Mouse (Mus musculus): ENCODE measurements at regions not wholly inside any gene's neighbourhood (a gene's known extent, or its start where the extent isn't known, plus 50 kb on each side); places are given as distances from the start of the nearest gene placed in this dataset.
A peak's percentile ranks its signal among the peaks of the same experiment; 100 is the strongest.
"Not testable (repeated sequence)": the region's sequence is repeated elsewhere in the genome, so short reads cannot be mapped to it uniquely, and the experiment has no call there.

DNA sequence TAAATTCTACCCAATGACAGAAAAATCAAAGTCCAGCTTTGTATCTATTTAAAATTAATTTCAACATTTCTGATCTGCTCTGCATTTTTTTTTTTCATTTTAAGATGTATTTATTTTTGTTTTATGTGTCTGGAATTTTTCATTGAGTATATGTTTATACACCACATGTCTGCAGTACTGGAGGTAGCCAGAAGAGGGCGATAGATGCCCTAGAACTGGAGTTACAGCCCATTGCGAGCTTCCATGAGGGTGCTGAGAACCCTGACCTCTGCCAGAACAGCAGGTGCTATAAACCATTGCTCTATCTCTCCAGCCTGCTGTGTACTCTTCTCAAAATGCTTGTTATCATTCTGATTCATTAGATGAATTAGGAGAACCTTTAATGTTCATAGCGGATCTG is 63.1 kb upstream of the Cpm start:
- no peak for DNase-seq
- H3K36me3 ChIP-seq (ENCODE audit: control insufficient read depth, insufficient read depth, low read length), result no peaks in the 10 kb centered on the region
- H3K4me1 ChIP-seq (ENCODE audit: control insufficient read depth, insufficient read depth, low read length), result no peaks in the 10 kb centered on the region
- no peak for TF ChIP-seq POLR2A (IDR thresholded peaks at IDR 0.05; ENCODE audit: low read depth, low read length)
- 0 out of 2 replicates have a peak, but pooled peaks have one; percentile 7 for TF ChIP-seq CTCF (conservative IDR thresholded peaks at IDR 0.05; ENCODE audit: insufficient read depth, insufficient read length, low read depth, low read length)
- H3K4me3 ChIP-seq (ENCODE audit: insufficient read depth, low read depth, low read length), result no peak overlapping the region
- 92% methylated on average over 3 of the region's 3 CpGs for WGBS
- no peak overlapping the region for H3K27ac ChIP-seq (ENCODE audit: insufficient read depth, low read depth, low read length)
- H3K27me3 ChIP-seq (replicated peaks; ENCODE audit: control insufficient read depth, insufficient read depth, low read length), result no peaks in the 10 kb centered on the region

DNA sequence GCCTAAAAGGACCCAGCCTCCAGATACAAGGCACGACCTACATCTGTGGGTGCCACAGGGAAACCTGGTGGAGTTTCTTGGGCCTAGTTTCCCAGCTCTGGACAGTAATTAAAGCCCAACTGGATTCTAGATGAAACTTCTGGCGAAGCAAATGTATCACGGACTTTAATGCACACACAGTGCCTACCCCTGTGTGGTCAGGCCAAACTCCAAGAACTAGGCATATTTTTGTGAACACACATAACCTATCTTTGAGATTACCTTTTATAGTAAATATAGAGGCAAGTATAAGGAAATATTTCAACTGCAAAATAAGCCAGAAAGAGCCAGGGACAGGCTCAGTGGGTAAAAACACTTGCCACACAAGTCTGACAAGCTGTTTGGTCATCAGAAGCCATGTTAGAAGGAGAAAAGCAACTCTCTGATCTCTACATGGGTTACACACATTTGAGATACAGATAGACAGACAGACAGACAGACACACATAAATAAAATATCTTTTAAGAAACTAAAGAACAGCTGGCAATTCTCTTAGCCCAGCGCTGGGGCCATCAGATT is 63.7 kb upstream of the Cpm start:
- no peak overlapping the region for H3K27ac ChIP-seq (ENCODE audit: insufficient read depth, low read depth, low read length)
- 95% methylated on average over 4 of the region's 4 CpGs for WGBS
- TF ChIP-seq CTCF (conservative IDR thresholded peaks at IDR 0.05; ENCODE audit: insufficient read depth, insufficient read length, low read depth, low read length) (no peak), POLR2A (IDR thresholded peaks at IDR 0.05; ENCODE audit: low read depth, low read length) (no peak)

DNA sequence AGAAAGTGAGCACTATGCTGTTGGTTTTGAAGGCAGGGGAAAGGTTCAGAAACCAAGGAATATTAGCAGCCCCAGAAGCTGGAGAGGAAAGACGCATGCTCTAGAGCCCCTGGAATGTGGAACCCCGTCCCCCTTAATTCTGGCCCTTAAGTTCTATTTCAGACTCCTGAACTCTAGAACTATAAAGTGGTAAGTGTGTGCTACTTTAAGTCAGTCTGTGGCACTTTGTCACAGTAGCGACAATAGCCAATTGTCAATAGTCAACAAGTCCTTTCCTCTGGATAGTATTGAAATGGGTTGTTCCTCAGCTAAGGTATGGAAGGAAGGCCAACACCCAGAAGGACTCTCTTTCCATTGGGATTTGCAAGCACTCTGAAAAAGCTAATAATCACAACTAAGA is 64.2 kb upstream of the Cpm start:
- TF ChIP-seq CTCF (conservative IDR thresholded peaks at IDR 0.05; ENCODE audit: insufficient read depth, insufficient read length, low read depth, low read length), result no peak
- no peak for TF ChIP-seq POLR2A (IDR thresholded peaks at IDR 0.05; ENCODE audit: low read depth, low read length)
- 96% methylated on average over 3 of the region's 3 CpGs for WGBS

More for the DNA sequence above, 63.7 kb upstream of the Cpm start:
- Histone ChIP-seq H3K36me3 (ENCODE audit: control insufficient read depth, insufficient read depth, low read length) (no peaks in the 10 kb centered on the region), H3K27me3 (replicated peaks; ENCODE audit: control insufficient read depth, insufficient read depth, low read length) (no peaks in the 10 kb centered on the region), H3K4me3 (ENCODE audit: insufficient read depth, low read depth, low read length) (no peak overlapping the region), H3K4me1 (ENCODE audit: control insufficient read depth, insufficient read depth, low read length) (no peaks in the 10 kb centered on the region)
- DNase-seq, result no peak

DNA sequence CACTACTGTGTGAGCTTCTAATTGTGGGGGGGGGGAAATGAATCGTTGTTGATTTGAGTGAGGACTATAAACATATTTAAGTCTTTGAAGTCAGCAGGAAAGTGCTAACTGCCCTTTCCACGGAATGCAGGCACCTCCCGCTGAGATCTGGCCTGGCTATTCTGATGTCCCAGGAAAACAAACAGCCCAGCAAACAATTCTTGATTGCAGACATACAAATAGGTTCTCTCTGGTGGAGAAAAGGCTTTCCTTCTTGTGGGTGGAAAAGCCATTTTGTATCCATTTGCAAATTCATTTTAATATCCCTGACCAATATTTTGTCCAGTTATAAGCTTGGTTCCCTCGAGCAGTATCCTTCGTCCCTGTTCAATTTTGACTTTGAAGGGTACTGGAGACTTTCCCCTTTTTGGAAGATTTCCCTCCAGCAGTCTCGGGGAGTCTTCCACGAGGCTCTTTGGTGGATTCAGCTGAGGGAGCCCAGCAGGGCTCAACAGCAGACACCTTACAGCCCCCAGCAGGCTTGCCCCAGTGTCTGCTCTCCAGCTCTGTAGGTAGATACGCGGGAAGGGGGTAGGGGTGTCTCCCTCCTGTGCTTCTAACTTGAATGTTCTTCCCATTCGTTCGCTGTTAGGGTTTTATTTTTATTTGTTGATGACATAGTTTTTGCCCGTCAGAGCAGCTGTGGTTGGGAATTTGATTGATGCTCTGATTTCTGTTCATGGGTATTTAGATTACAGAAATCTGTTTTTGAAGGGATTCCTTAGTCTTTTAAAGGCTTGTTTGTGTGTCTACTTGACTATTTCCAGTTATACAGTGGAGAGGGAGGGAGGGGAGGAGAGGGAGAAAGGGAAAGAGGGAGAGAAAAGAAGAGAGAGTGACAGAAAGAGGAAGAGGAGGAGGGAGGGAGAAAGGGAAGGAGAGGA is 64.9 kb upstream of the Cpm start:
- WGBS, result 56% methylated on average over 12 of the region's 12 CpGs
- DNase-seq, result no peak
- TF ChIP-seq CTCF (conservative IDR thresholded peaks at IDR 0.05; ENCODE audit: insufficient read depth, insufficient read length, low read depth, low read length) (no peak), POLR2A (IDR thresholded peaks at IDR 0.05; ENCODE audit: low read depth, low read length) (no peak)
- H3K4me1 ChIP-seq (ENCODE audit: control insufficient read depth, insufficient read depth, low read length), result no peaks in the 10 kb centered on the region
- no peak overlapping the region; the same call in 1 of the 2 replicates for H3K27ac ChIP-seq (ENCODE audit: insufficient read depth, low read depth, low read length)
- no peaks in the 10 kb centered on the region for H3K36me3 ChIP-seq (ENCODE audit: control insufficient read depth, insufficient read depth, low read length)
- H3K27me3 ChIP-seq (replicated peaks; ENCODE audit: control insufficient read depth, insufficient read depth, low read length), result no peaks in the 10 kb centered on the region
- no peak overlapping the region for H3K4me3 ChIP-seq (ENCODE audit: insufficient read depth, low read depth, low read length)

More for the DNA sequence above, 64.2 kb upstream of the Cpm start:
- DNase-seq, result no peak
- Histone ChIP-seq H3K27ac (ENCODE audit: insufficient read depth, low read depth, low read length) (no peak overlapping the region), H3K4me1 (ENCODE audit: control insufficient read depth, insufficient read depth, low read length) (no peaks in the 10 kb centered on the region), H3K4me3 (ENCODE audit: insufficient read depth, low read depth, low read length) (no peak overlapping the region), H3K36me3 (ENCODE audit: control insufficient read depth, insufficient read depth, low read length) (no peaks in the 10 kb centered on the region), H3K27me3 (replicated peaks; ENCODE audit: control insufficient read depth, insufficient read depth, low read length) (no peaks in the 10 kb centered on the region)

DNA sequence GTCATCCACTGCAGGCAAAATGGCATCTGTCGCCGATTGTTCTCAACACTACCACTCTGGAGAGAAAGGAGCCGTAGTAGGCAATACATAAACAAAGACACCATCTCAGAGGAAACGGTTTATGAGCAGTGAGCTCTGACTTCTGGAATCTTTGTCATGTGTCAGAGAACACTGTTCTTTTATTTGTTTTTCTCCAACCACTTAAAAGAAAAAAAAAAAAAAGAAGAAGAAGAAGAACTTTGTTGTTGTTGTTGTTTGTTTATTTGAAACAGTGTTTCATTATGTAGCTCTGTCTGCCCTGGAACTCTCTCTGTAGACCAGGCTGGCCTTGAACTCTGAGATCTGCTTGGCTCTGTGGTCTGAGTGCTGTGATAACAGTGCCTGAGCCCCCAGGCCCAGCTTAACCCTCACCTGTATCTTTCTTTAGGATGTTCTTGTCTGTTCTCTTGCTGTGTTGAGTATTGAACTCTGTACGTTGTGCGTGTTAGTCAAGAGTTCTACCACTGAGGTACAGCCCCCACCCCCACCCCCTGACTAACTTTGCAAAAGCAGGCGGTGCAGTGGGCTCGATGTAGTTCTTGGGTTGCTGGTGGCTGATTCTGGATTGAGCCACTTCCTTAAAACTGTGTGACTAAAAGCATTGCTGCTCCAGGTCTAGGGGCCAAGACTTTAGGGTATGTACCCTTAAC is 65.7 kb upstream of the Cpm start:
- no peaks in the 10 kb centered on the region for H3K27me3 ChIP-seq (replicated peaks; ENCODE audit: control insufficient read depth, insufficient read depth, low read length)
- no peaks in the 10 kb centered on the region for H3K4me1 ChIP-seq (ENCODE audit: control insufficient read depth, insufficient read depth, low read length)
- H3K36me3 ChIP-seq (ENCODE audit: control insufficient read depth, insufficient read depth, low read length), result no peaks in the 10 kb centered on the region
- H3K27ac ChIP-seq (ENCODE audit: insufficient read depth, low read depth, low read length), result peak overlapping the region; percentile 45; the same call in 1 of the 2 replicates
- TF ChIP-seq POLR2A (IDR thresholded peaks at IDR 0.05; ENCODE audit: low read depth, low read length), result no peak
- no peak for TF ChIP-seq CTCF (conservative IDR thresholded peaks at IDR 0.05; ENCODE audit: insufficient read depth, insufficient read length, low read depth, low read length)
- no peak for DNase-seq
- 64% methylated on average over 8 of the region's 8 CpGs for WGBS
- H3K4me3 ChIP-seq (ENCODE audit: insufficient read depth, low read depth, low read length), result no peak overlapping the region

DNA sequence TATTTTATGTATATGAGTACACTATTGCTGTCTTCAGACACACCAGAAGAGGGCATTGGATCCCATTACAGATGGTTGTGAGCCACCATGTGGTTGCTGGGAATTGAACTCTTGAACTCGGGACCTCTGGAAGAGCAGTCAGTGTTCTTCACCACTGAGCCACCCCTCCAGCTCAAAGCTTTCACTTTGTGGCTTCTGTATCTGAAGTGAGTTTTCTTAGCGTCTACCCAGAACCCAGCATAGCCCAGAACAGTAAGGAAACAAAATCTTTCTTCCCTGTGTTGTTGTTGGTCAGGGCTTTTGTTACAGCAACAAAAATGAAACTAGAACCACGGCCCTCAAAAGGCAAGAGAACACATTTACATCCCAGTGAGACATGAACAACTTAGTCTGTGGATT is 66.5 kb upstream of the Cpm start:
- H3K4me1 ChIP-seq (ENCODE audit: control insufficient read depth, insufficient read depth, low read length); H3K27ac ChIP-seq (ENCODE audit: insufficient read depth, low read depth, low read length); H3K36me3 ChIP-seq (ENCODE audit: control insufficient read depth, insufficient read depth, low read length); H3K27me3 ChIP-seq (replicated peaks; ENCODE audit: control insufficient read depth, insufficient read depth, low read length); H3K4me3 ChIP-seq (ENCODE audit: insufficient read depth, low read depth, low read length); DNase-seq: not testable (repeated sequence)
- 72% methylated on average over 3 of the region's 3 CpGs for WGBS

Data from kidney, adult 2 months (tissue).